ENCODE assay signal across 19 mouse cellular contexts in genomic region chr7:122652523-122652922, GRCm38 (mm10). TPM values are rescaled to one million over a fixed set of nuclear protein-coding genes. Genes with fewer than 3 reads are reported as not detected.
"Had no signal": no experiment of that assay in that cellular context is flagged by ENCODE, and none has a peak within 500 bp of the region (broad histone marks: within the 10 kb centered on the region; RNA-seq: fewer than 3 reads in every experiment).

No protein-coding gene starts in this region.

- H3K36me3 ChIP-seq: neural tube, embryonic 13.5 days; neural tube, embryonic 15.5 days; stomach, embryonic 15.5 days had no signal

- DNase-seq: retina, postnatal 1 day; right cerebral cortex, adult 18-20 months; right cerebral cortex, postnatal 14 days; right cerebral cortex, postnatal 25 days; right cerebral cortex, postnatal 4 days; spleen, adult 18-20 months; thymus, adult 18-20 months; thymus, adult 2 months; thymus, postnatal 14 days; thymus, postnatal 25 days; thymus, postnatal 36 days; thymus, postnatal 4 days had no signal

- H3K9ac ChIP-seq: neural tube, embryonic 13.5 days; neural tube, embryonic 15.5 days; stomach, embryonic 15.5 days had no signal

- H3K4me1 ChIP-seq: neural tube, embryonic 13.5 days; neural tube, embryonic 15.5 days; stomach, embryonic 15.5 days had no signal

- H3K4me2 ChIP-seq: neural tube, embryonic 13.5 days; neural tube, embryonic 15.5 days; stomach, embryonic 15.5 days had no signal

- H3K27me3 ChIP-seq: neural tube, embryonic 13.5 days; neural tube, embryonic 15.5 days; stomach, embryonic 15.5 days had no signal

- H3K4me3 ChIP-seq: neural tube, embryonic 13.5 days; neural tube, embryonic 15.5 days; stomach, embryonic 15.5 days had no signal

- H3K27ac ChIP-seq: neural tube, embryonic 13.5 days; neural tube, embryonic 15.5 days; stomach, embryonic 15.5 days; stomach, postnatal 0 days had no signal

- H3K9me3 ChIP-seq: neural tube, embryonic 13.5 days; neural tube, embryonic 15.5 days; stomach, embryonic 15.5 days had no signal

RNA-seq across cellular contexts. Expression of gene Cacng3, which starts 17.8 kb away (rescaled TPM):
- polyA plus RNA-seq: small intestine, adult 2 months; testis, adult 2 months; thymus, adult 2 months; thymus, postnatal 0 days had no signal
